Mouse (Mus musculus) hindbrain, embryonic 11.5 days (tissue): ENCODE measurements at regions not wholly inside any gene's neighbourhood (a gene's known extent, or its start where the extent isn't known, plus 50 kb on each side); places are given as distances from the start of the nearest gene placed in this dataset.
A peak's percentile ranks its signal among the peaks of the same experiment; 100 is the strongest.

Source experiments
- ATAC-seq: fragments of 200-750 bp; cut with Nextera tagmentation; 2 replicates; pipeline ENCODE4 v1.8.0; 2017; ENCODE audit warnings: mild to moderate bottlenecking, moderate TSS enrichment, moderate library complexity; ENCODE audit not compliant: low FRiP score
- DNase-seq: peaks from one replicate; pipeline ENCODE4 v3.0.0-alpha.2; 2015; ENCODE audit warnings: low spot score
- H3K27ac ChIP-seq: fragments of 300-500 bp; sonication (generic); 2 replicates; pipeline ENCODE4 v1.5.1; 2014; ENCODE audit warnings: mild to moderate bottlenecking, low read depth, low read length
- H3K27me3 ChIP-seq: fragments of 300-500 bp; sonication (generic); 2 replicates; pipeline ENCODE4 v1.6.1; 2014; ENCODE audit warnings: mild to moderate bottlenecking, low read length, moderate library complexity, mixed read lengths; ENCODE audit not compliant: control insufficient read depth, insufficient read depth
- H3K36me3 ChIP-seq: fragments of 300-500 bp; sonication (generic); 2 replicates; pipeline ENCODE4 v1.6.1; 2014; ENCODE audit warnings: mild to moderate bottlenecking, low read length, moderate library complexity, mixed read lengths; ENCODE audit not compliant: control insufficient read depth, insufficient read depth
- H3K4me1 ChIP-seq: fragments of 300-500 bp; sonication (generic); replicated peaks from 2 replicates; pipeline ENCODE4 v1.6.1; 2014; ENCODE audit warnings: low read length, mixed read lengths; ENCODE audit not compliant: control insufficient read depth, insufficient read depth
- H3K4me2 ChIP-seq: fragments of 300-500 bp; sonication (generic); replicated peaks from 2 replicates; pipeline ENCODE4 v1.6.1; 2014; ENCODE audit warnings: mild to moderate bottlenecking, low read depth, low read length
- H3K4me3 ChIP-seq: fragments of 300-500 bp; sonication (generic); 2 replicates; pipeline ENCODE4 v1.5.1; 2014; ENCODE audit warnings: low read depth, low read length
- H3K9ac ChIP-seq: fragments of 300-500 bp; sonication (generic); 2 replicates; pipeline ENCODE4 v1.6.1; 2014; ENCODE audit warnings: low read depth, low read length
- H3K9me3 ChIP-seq: fragments of 300-500 bp; sonication (generic); 2 replicates; pipeline ENCODE4 v1.6.1; 2016; ENCODE audit warnings: low read length; ENCODE audit not compliant: control insufficient read depth
- WGBS: fragments of 180-500 bp; shearing (Covaris S2); extraction: QIAGEN DNeasy Blood & Tissue Kit; methylation state at CpG from one replicate; pipeline ENCODE4 v1.1.7; 2014; 5-methylcytosine and 5-hydroxymethylcytosine counted together

- WGBS: 65% methylated on average over 5 of the region's 5 CpGs
- H3K36me3 ChIP-seq: no peaks in the 10 kb centered on the region
These were observed 54.9 kb upstream of the Gpc3 start for GRCm38 (mm10) chrX:52668679-52669078.

GRCm38 (mm10) chrX:52679045-52679444 lies 65.3 kb upstream of the Gpc3 start:
- 17% methylated on average over 5 of the region's 5 CpGs for WGBS
- Histone ChIP-seq H3K27ac (no peak overlapping the region), H3K36me3 (no peaks in the 10 kb centered on the region), H3K4me3 (no peak overlapping the region), H3K9me3 (no peaks in the 10 kb centered on the region), H3K9ac (no peak overlapping the region), H3K4me2 (no peak overlapping the region), H3K4me1 (no peaks in the 10 kb centered on the region), H3K27me3 (no peaks in the 10 kb centered on the region)
- DNase-seq: peak; percentile 44
- ATAC-seq: no peak

More at GRCm38 (mm10) chrX:52668679-52669078, 54.9 kb upstream of the Gpc3 start:
- DNase-seq (no peak), ATAC-seq (no peak)
- no peak overlapping the region for H3K9ac ChIP-seq
- H3K27me3 ChIP-seq: no peaks in the 10 kb centered on the region
- H3K4me3 ChIP-seq: no peak overlapping the region
- no peak overlapping the region for H3K4me2 ChIP-seq
- H3K4me1 ChIP-seq: no peaks in the 10 kb centered on the region
- H3K27ac ChIP-seq: no peak overlapping the region
- no peaks in the 10 kb centered on the region for H3K9me3 ChIP-seq

- Histone ChIP-seq H3K36me3 (no peaks in the 10 kb centered on the region), H3K4me3 (no peak overlapping the region), H3K4me2 (no peak overlapping the region), H3K9me3 (no peaks in the 10 kb centered on the region), H3K27ac (no peak overlapping the region), H3K4me1 (no peaks in the 10 kb centered on the region), H3K9ac (no peak overlapping the region), H3K27me3 (no peaks in the 10 kb centered on the region)
- no peak for ATAC-seq
- peak; percentile 6 for DNase-seq
- 64% methylated on average over 2 of the region's 2 CpGs for WGBS
These were observed 80.6 kb upstream of the Gpc3 start for GRCm38 (mm10) chrX:52694392-52694791.

GRCm38 (mm10) chrX:52699615-52700014 lies 85.9 kb upstream of the Gpc3 start:
- H3K9ac ChIP-seq: no peak overlapping the region
- WGBS: 92% methylated on average over 1 of the region's 1 CpGs
- ATAC-seq: no peak
- no peak overlapping the region for H3K27ac ChIP-seq
- H3K4me1 ChIP-seq: no peaks in the 10 kb centered on the region
- no peaks in the 10 kb centered on the region for H3K9me3 ChIP-seq
- H3K27me3 ChIP-seq: no peaks in the 10 kb centered on the region
- H3K4me3 ChIP-seq: no peak overlapping the region
- H3K4me2 ChIP-seq: no peak overlapping the region
- H3K36me3 ChIP-seq: no peaks in the 10 kb centered on the region
- no peak for DNase-seq

- H3K4me3 ChIP-seq: no peak overlapping the region
- no peak overlapping the region for H3K4me2 ChIP-seq
- ATAC-seq: no peak
- no peaks in the 10 kb centered on the region for H3K9me3 ChIP-seq
- no peak overlapping the region for H3K9ac ChIP-seq
- H3K27ac ChIP-seq: no peak overlapping the region
- H3K36me3 ChIP-seq: no peaks in the 10 kb centered on the region
- H3K4me1 ChIP-seq: no peaks in the 10 kb centered on the region
- 38% methylated on average over 3 of the region's 3 CpGs for WGBS
- H3K27me3 ChIP-seq: no peaks in the 10 kb centered on the region
- peak; percentile 41 for DNase-seq
These were observed 73.5 kb upstream of the Ccdc160 start for GRCm38 (mm10) chrX:52717495-52717894.

- no peak for ATAC-seq
- no peak overlapping the region for H3K4me2 ChIP-seq
- no peak overlapping the region for H3K27ac ChIP-seq
- DNase-seq: no peak
- H3K27me3 ChIP-seq: no peaks in the 10 kb centered on the region
- H3K4me1 ChIP-seq: no peaks in the 10 kb centered on the region
- WGBS: 74% methylated on average over 3 of the region's 3 CpGs
- H3K36me3 ChIP-seq: no peaks in the 10 kb centered on the region
- no peaks in the 10 kb centered on the region for H3K9me3 ChIP-seq
- no peak overlapping the region for H3K4me3 ChIP-seq
- no peak overlapping the region for H3K9ac ChIP-seq
These were observed 52.9 kb upstream of the Ccdc160 start for GRCm38 (mm10) chrX:52738116-52738515.
